Mouse (Mus musculus) bone marrow, adult 2 months (tissue): ENCODE measurements around the gene Arhgap23. TPM values are rescaled to one million over a fixed set of nuclear protein-coding genes. Genes with fewer than 3 reads are reported as not detected.

Experiments used
- H3K27ac ChIP-seq: fragments of 200-500 bp; 2 replicates; pipeline ENCODE4 v1.5.1; 2012; ENCODE audit warnings: low read depth, mild to moderate bottlenecking, control low read depth, inconsistent platforms, low read length; ENCODE audit not compliant: control insufficient read depth, poor library complexity, insufficient read depth
- H3K4me1 ChIP-seq: fragments of 200-500 bp; 2 replicates; pipeline ENCODE4 v1.6.1; 2011; ENCODE audit warnings: low read length; ENCODE audit not compliant: control insufficient read depth, insufficient read depth
- H3K4me3 ChIP-seq: fragments of 200-500 bp; replicated peaks from 2 replicates; pipeline ENCODE3; 2011; ENCODE audit warnings: mild to moderate bottlenecking, low read depth, low read length, control low read depth; ENCODE audit not compliant: control insufficient read depth
- CTCF ChIP-seq: fragments of 200-500 bp; IDR thresholded peaks from 2 replicates; pipeline ENCODE4 v1.5.1; 2011; ENCODE audit warnings: low read length, control low read depth; ENCODE audit not compliant: control insufficient read depth, insufficient read depth
- POLR2A ChIP-seq: fragments of 200-500 bp; IDR thresholded peaks from 2 replicates; pipeline ENCODE4 v1.6.1; 2011; ENCODE audit warnings: low read depth, mild to moderate bottlenecking, control low read depth, low read length, borderline replicate concordance; ENCODE audit not compliant: control insufficient read depth
- WGBS: fragments of 180-500 bp; shearing (Covaris S2); methylation state at CpG from one replicate; pipeline ENCODE4 v1.1.7; 2018; 5-methylcytosine and 5-hydroxymethylcytosine counted together
- polyA plus RNA-seq: library from polyadenylated mRNA; stranded (reverse); fragments of >200 nt; gene quantifications from 2 replicates; pipeline ENCODE4 v1.2.4, GENCODE M21; 2011; ENCODE audit warnings: low replicate concordance; ENCODE audit not compliant: missing spikeins, insufficient read depth, insufficient read length

The Arhgap23 gene
- polyA plus RNA-seq, 1 experiment, result 39.9 TPM

- no peak for TF ChIP-seq CTCF
- TF ChIP-seq POLR2A, result no peak
- WGBS, result 76% methylated on average over 12 of the region's 12 CpGs
- Histone ChIP-seq H3K27ac (no peak overlapping the region), H3K4me1 (no peaks in the 10 kb centered on the region), H3K4me3 (no peak overlapping the region)
These were observed 127.9 kb downstream of the Arhgap23 start for GRCm38 (mm10) chr11:97543181-97543733.

- TF ChIP-seq POLR2A, result no peak
- no peak for TF ChIP-seq CTCF
- Histone ChIP-seq H3K27ac (no peak overlapping the region), H3K4me1 (no peaks in the 10 kb centered on the region), H3K4me3 (no peak overlapping the region)
- 85% methylated on average over 9 of the region's 9 CpGs for WGBS
These were observed 128.6 kb downstream of the Arhgap23 start for GRCm38 (mm10) chr11:97543883-97544282.

- WGBS, result 2% methylated on average over 26 of the region's 26 CpGs
- no peak overlapping the region for H3K27ac ChIP-seq
- H3K4me3 ChIP-seq, result no peak overlapping the region
- TF ChIP-seq POLR2A (no peak), CTCF (no peak)
- no peaks in the 10 kb centered on the region for H3K4me1 ChIP-seq
These were observed 130.7 kb downstream of the Arhgap23 start for GRCm38 (mm10) chr11:97545808-97546560.

- no peak overlapping the region for H3K27ac ChIP-seq
- no peak overlapping the region for H3K4me3 ChIP-seq
- H3K4me1 ChIP-seq, result no peaks in the 10 kb centered on the region
- TF ChIP-seq POLR2A, result no peak
- no peak for TF ChIP-seq CTCF
- WGBS, result under 1% methylated on average over 73 of the region's 73 CpGs
These were observed 131.6 kb downstream of the Arhgap23 start for GRCm38 (mm10) chr11:97546804-97547411.

GRCm38 (mm10) chr11:97547957-97548706, 132.8 kb downstream of the Arhgap23 start:
- 58% methylated on average over 12 of the region's 12 CpGs for WGBS
- TF ChIP-seq POLR2A (no peak), CTCF (no peak)
- Histone ChIP-seq H3K4me3 (no peak overlapping the region), H3K4me1 (no peaks in the 10 kb centered on the region), H3K27ac (no peak overlapping the region)

GRCm38 (mm10) chr11:97548757-97549156, 133.4 kb downstream of the Arhgap23 start:
- no peaks in the 10 kb centered on the region for H3K4me1 ChIP-seq
- H3K4me3 ChIP-seq, result no peak overlapping the region
- 65% methylated on average over 8 of the region's 8 CpGs for WGBS
- no peak overlapping the region for H3K27ac ChIP-seq
- TF ChIP-seq CTCF (no peak), POLR2A (no peak)

Other genes with a start within 250 kb of the Arhgap23 start
- gene Kpnb1, start 227.7 kb upstream of the Arhgap23 start, polyA plus RNA-seq, result 66.4 and 67.4 TPM in 2 replicates
- gene Npepps, start 134.9 kb upstream of the Arhgap23 start, polyA plus RNA-seq, result 15.1 and 41.8 TPM in 2 replicates
- gene Mrpl45, start 99.8 kb upstream of the Arhgap23 start, polyA plus RNA-seq, result 7.8 and 16.9 TPM in 2 replicates
- gene Gpr179, start 63.5 kb upstream of the Arhgap23 start, polyA plus RNA-seq, result not detected in 2 replicates
- 4.3 and 5.2 TPM in 2 replicates for gene Socs7, start 53.0 kb upstream of the Arhgap23 start, polyA plus RNA-seq
- gene 4933428G20Rik, start 84.8 kb downstream of the Arhgap23 start, polyA plus RNA-seq, result not detected in 2 replicates
- gene Srcin1, start 160.7 kb downstream of the Arhgap23 start, polyA plus RNA-seq, result 0.23 and 0.57 TPM in 2 replicates
- 0.41 and 6.1 TPM in 2 replicates for gene Epop, start 214.2 kb downstream of the Arhgap23 start, polyA plus RNA-seq
- 13.0 and 23.7 TPM in 2 replicates for gene Mllt6, start 247.9 kb downstream of the Arhgap23 start, polyA plus RNA-seq